Mouse (Mus musculus) thymus, adult 2 months (tissue): ENCODE measurements around the gene Rcbtb1. TPM values are rescaled to one million over a fixed set of nuclear protein-coding genes. Genes with fewer than 3 reads are reported as not detected.
"Not testable (repeated sequence)": the region's sequence is repeated elsewhere in the genome, so short reads cannot be mapped to it uniquely, and the experiment has no call there.

ENCODE experiments used
- DNase-seq: peaks from one replicate; pipeline ENCODE4 v3.0.0; 2021
- H3K27ac ChIP-seq: fragments of 200-500 bp; 2 replicates; pipeline ENCODE4 v1.5.1; 2012; ENCODE audit warnings: low read length, control low read depth; ENCODE audit not compliant: control insufficient read depth, insufficient read depth
- H3K27me3 ChIP-seq: fragments of 200-500 bp; 2 replicates; pipeline ENCODE4 v1.6.1; 2012; ENCODE audit warnings: mild to moderate bottlenecking, low read length, moderate library complexity, mixed read lengths; ENCODE audit not compliant: control insufficient read depth, insufficient read depth
- H3K36me3 ChIP-seq: fragments of 200-500 bp; 2 replicates; pipeline ENCODE4 v1.6.1; 2012; ENCODE audit warnings: mild to moderate bottlenecking, low read length, moderate library complexity; ENCODE audit not compliant: control insufficient read depth, insufficient read depth
- H3K4me1 ChIP-seq: fragments of 200-500 bp; replicated peaks from 2 replicates; pipeline ENCODE4 v1.6.1; 2012; ENCODE audit warnings: low read length; ENCODE audit not compliant: control insufficient read depth, insufficient read depth
- H3K4me3 ChIP-seq: fragments of 200-500 bp; 2 replicates; pipeline ENCODE4 v1.5.1; 2012; ENCODE audit warnings: mild to moderate bottlenecking, low read length, control low read depth, moderate library complexity; ENCODE audit not compliant: control insufficient read depth, insufficient read depth
- CTCF ChIP-seq: fragments of 200-500 bp; IDR thresholded peaks from 2 replicates; pipeline ENCODE4 v1.5.1; 2012; ENCODE audit warnings: mild to moderate bottlenecking, control low read depth, low read length, moderate library complexity, borderline replicate concordance; ENCODE audit not compliant: control insufficient read depth, poor library complexity, insufficient read depth; ENCODE audit errors: extremely low read depth
- POLR2A ChIP-seq: fragments of 200-500 bp; IDR thresholded peaks from 2 replicates; pipeline ENCODE4 v1.6.1; 2012; ENCODE audit warnings: mild to moderate bottlenecking, low read length, control low read depth, moderate library complexity; ENCODE audit not compliant: control insufficient read depth, poor library complexity, insufficient read depth; ENCODE audit errors: extremely low read depth
- WGBS: fragments of 180-500 bp; shearing (Covaris S2); methylation state at CpG from one replicate; pipeline ENCODE4 v1.1.7; 2018; 5-methylcytosine and 5-hydroxymethylcytosine counted together
- polyA plus RNA-seq: library from polyadenylated mRNA; depleted of rRNA; stranded (reverse); fragments of >200 nt; gene quantifications from 2 replicates; pipeline ENCODE4 v1.2.3, GENCODE M21; 2012

Gene Rcbtb1
- polyA plus RNA-seq, 1 experiment: 16.9 TPM

DNA sequence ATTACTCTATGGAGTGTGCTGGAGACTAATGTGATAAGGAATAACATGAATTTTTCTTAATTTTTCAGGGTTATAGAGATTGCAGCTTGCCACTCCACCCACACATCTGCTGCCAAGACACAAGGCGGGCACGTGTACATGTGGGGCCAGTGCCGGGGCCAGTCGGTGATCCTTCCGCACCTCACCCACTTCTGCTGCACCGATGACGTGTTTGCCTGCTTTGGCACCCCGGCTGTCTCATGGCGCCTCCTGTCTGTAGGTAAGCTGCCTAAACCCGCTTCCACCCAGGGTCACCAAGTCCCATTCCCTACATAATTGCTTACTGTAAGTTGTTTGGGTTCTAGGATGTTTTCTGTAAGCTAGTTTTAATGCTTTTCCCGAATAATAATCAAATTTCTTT is 25.2 kb downstream of the Rcbtb1 start:
- TF ChIP-seq POLR2A: no peak
- no peak for TF ChIP-seq CTCF
- no peak overlapping the region for H3K4me3 ChIP-seq
- DNase-seq: no peak
- H3K27me3 ChIP-seq: no peaks in the 10 kb centered on the region
- H3K4me1 ChIP-seq: no peaks in the 10 kb centered on the region
- no peak overlapping the region for H3K27ac ChIP-seq
- H3K36me3 ChIP-seq: peaks cover 46% of the 10 kb centered on the region
- 97% methylated on average over 11 of the region's 11 CpGs for WGBS

GRCm38 (mm10) chr14:59229822-59230221 is 28.8 kb downstream of the Rcbtb1 start:
- Histone ChIP-seq H3K27me3 (no peaks in the 10 kb centered on the region), H3K4me3 (no peak overlapping the region), H3K4me1 (no peaks in the 10 kb centered on the region), H3K27ac (no peak overlapping the region), H3K36me3 (peaks cover 46% of the 10 kb centered on the region)
- WGBS: 94% methylated on average over 3 of the region's 3 CpGs
- TF ChIP-seq POLR2A (no peak), CTCF (no peak)
- no peak for DNase-seq

GRCm38 (mm10) chr14:59230331-59230966 is 29.4 kb downstream of the Rcbtb1 start:
- TF ChIP-seq CTCF (no peak), POLR2A (no peak)
- WGBS: 97% methylated on average over 21 of the region's 21 CpGs
- Histone ChIP-seq H3K4me1 (no peaks in the 10 kb centered on the region), H3K27ac (no peak overlapping the region), H3K27me3 (no peaks in the 10 kb centered on the region), H3K4me3 (no peak overlapping the region), H3K36me3 (peaks cover 46% of the 10 kb centered on the region)
- DNase-seq: no peak

GRCm38 (mm10) chr14:59232003-59232402 is 31.0 kb downstream of the Rcbtb1 start:
- no peaks in the 10 kb centered on the region for H3K27me3 ChIP-seq
- 47% methylated on average over 5 of the region's 5 CpGs for WGBS
- DNase-seq: no peak
- H3K4me1 ChIP-seq: no peaks in the 10 kb centered on the region
- TF ChIP-seq CTCF (no peak), POLR2A (no peak)
- no peak overlapping the region for H3K4me3 ChIP-seq
- H3K27ac ChIP-seq: no peak overlapping the region
- peaks cover 33% of the 10 kb centered on the region for H3K36me3 ChIP-seq

- Histone ChIP-seq H3K4me1 (no peaks in the 10 kb centered on the region), H3K27me3 (no peaks in the 10 kb centered on the region), H3K27ac (no peak overlapping the region), H3K4me3 (no peak overlapping the region), H3K36me3 (peaks cover 25% of the 10 kb centered on the region; the same call in 1 of the 2 replicates)
- TF ChIP-seq POLR2A: no peak
- no peak for TF ChIP-seq CTCF
- DNase-seq: no peak
- WGBS: 98% methylated on average over 9 of the region's 9 CpGs
Measured at GRCm38 (mm10) chr14:59233635-59234034, 32.6 kb downstream of the Rcbtb1 start.

DNA sequence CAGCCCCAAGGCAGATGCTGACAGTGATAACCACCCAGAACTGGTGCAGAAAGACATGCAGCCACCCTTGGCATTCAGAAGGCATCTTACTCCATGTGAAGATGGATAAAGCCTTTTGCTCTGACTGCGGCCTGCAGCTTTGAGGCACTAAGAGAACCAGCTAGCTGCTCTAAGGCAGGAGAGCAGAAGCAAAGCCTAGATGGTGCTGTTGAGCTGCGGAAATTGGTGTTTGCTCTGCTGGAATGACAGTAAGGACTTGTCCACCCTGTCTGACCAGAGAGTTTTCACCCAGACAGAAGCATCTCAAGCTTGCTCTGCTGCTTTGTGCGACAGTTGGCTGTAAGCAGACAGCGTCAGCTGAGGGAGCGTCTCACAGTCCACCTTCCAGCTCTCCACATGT is 49.3 kb downstream of the Rcbtb1 start:
- 90% methylated on average over 5 of the region's 5 CpGs for WGBS
- not testable (repeated sequence) for H3K4me1 ChIP-seq

GRCm38 (mm10) chr14:59255861-59256260 is 54.9 kb downstream of the Rcbtb1 start:
- not testable (repeated sequence) for DNase-seq, H3K36me3 ChIP-seq, H3K4me3 ChIP-seq, H3K4me1 ChIP-seq, H3K27me3 ChIP-seq, H3K27ac ChIP-seq
- WGBS: 97% methylated on average over 1 of the region's 1 CpGs

More for the DNA sequence above, 49.3 kb downstream of the Rcbtb1 start:
- DNase-seq, H3K27ac ChIP-seq, H3K27me3 ChIP-seq, H3K36me3 ChIP-seq, H3K4me3 ChIP-seq: not testable (repeated sequence)
